Mouse (Mus musculus): ENCODE measurements around the gene Kirrel3. TPM values are rescaled to one million over a fixed set of nuclear protein-coding genes. Genes with fewer than 3 reads are reported as not detected.

Gene Kirrel3
- polyA plus RNA-seq, 1 experiment = 0.80 TPM

GRCm38 (mm10) chr9:34922716-34923115 is 437.0 kb downstream of the Kirrel3 start:
- Histone ChIP-seq H3K4me3 (replicated peaks; ENCODE audit: extremely low read depth, low read depth, low read length) (no peak overlapping the region), H3K4me1 (ENCODE audit: control insufficient read depth, insufficient read depth, low read length) (no peaks in the 10 kb centered on the region)
- 67% methylated on average over 6 of the region's 6 CpGs for WGBS
- no peak for DNase-seq
- TF ChIP-seq CTCF (IDR thresholded peaks at IDR 0.05; ENCODE audit: insufficient read depth, low read length) = no peak
- TF ChIP-seq POLR2A (IDR thresholded peaks at IDR 0.05; ENCODE audit: borderline replicate concordance, extremely low read depth, low read depth, low read length) = no peak

GRCm38 (mm10) chr9:34923134-34923931 is 437.6 kb downstream of the Kirrel3 start:
- TF ChIP-seq CTCF (IDR thresholded peaks at IDR 0.05; ENCODE audit: insufficient read depth, low read length) (no peak), POLR2A (IDR thresholded peaks at IDR 0.05; ENCODE audit: borderline replicate concordance, extremely low read depth, low read depth, low read length) (no peak)
- Histone ChIP-seq H3K4me3 (replicated peaks; ENCODE audit: extremely low read depth, low read depth, low read length) (no peak overlapping the region), H3K4me1 (ENCODE audit: control insufficient read depth, insufficient read depth, low read length) (no peaks in the 10 kb centered on the region)
- WGBS = 69% methylated on average over 14 of the region's 14 CpGs
- no peak for DNase-seq

GRCm38 (mm10) chr9:34925616-34926015 is 439.9 kb downstream of the Kirrel3 start:
- no peak overlapping the region for H3K4me3 ChIP-seq (replicated peaks; ENCODE audit: extremely low read depth, low read depth, low read length)
- H3K4me1 ChIP-seq (ENCODE audit: control insufficient read depth, insufficient read depth, low read length) = no peaks in the 10 kb centered on the region
- TF ChIP-seq POLR2A (IDR thresholded peaks at IDR 0.05; ENCODE audit: borderline replicate concordance, extremely low read depth, low read depth, low read length) = no peak
- TF ChIP-seq CTCF (IDR thresholded peaks at IDR 0.05; ENCODE audit: insufficient read depth, low read length) = no peak
- WGBS = 83% methylated on average over 5 of the region's 5 CpGs
- DNase-seq = no peak

- Histone ChIP-seq H3K4me1 (ENCODE audit: control insufficient read depth, insufficient read depth, low read length) (no peaks in the 10 kb centered on the region), H3K4me3 (replicated peaks; ENCODE audit: extremely low read depth, low read depth, low read length) (no peak overlapping the region)
- DNase-seq = no peak
- WGBS = 59% methylated on average over 1 of the region's 1 CpGs
- TF ChIP-seq POLR2A (IDR thresholded peaks at IDR 0.05; ENCODE audit: borderline replicate concordance, extremely low read depth, low read depth, low read length) (no peak), CTCF (IDR thresholded peaks at IDR 0.05; ENCODE audit: insufficient read depth, low read length) (no peak)
Observed at GRCm38 (mm10) chr9:34930371-34930770, 444.7 kb downstream of the Kirrel3 start.

GRCm38 (mm10) chr9:34938140-34938539 is 452.4 kb downstream of the Kirrel3 start:
- TF ChIP-seq POLR2A (IDR thresholded peaks at IDR 0.05; ENCODE audit: borderline replicate concordance, extremely low read depth, low read depth, low read length) (no peak), CTCF (IDR thresholded peaks at IDR 0.05; ENCODE audit: insufficient read depth, low read length) (no peak)
- no peak overlapping the region for H3K4me3 ChIP-seq (replicated peaks; ENCODE audit: extremely low read depth, low read depth, low read length)
- no peaks in the 10 kb centered on the region for H3K4me1 ChIP-seq (ENCODE audit: control insufficient read depth, insufficient read depth, low read length)
- 83% methylated on average over 5 of the region's 5 CpGs for WGBS
- no peak for DNase-seq

GRCm38 (mm10) chr9:34939621-34940020 is 453.9 kb downstream of the Kirrel3 start:
- TF ChIP-seq CTCF (IDR thresholded peaks at IDR 0.05; ENCODE audit: insufficient read depth, low read length) = no peak
- no peak for TF ChIP-seq POLR2A (IDR thresholded peaks at IDR 0.05; ENCODE audit: borderline replicate concordance, extremely low read depth, low read depth, low read length)
- WGBS = 86% methylated on average over 5 of the region's 5 CpGs
- no peaks in the 10 kb centered on the region for H3K4me1 ChIP-seq (ENCODE audit: control insufficient read depth, insufficient read depth, low read length)
- H3K4me3 ChIP-seq (replicated peaks; ENCODE audit: extremely low read depth, low read depth, low read length) = no peak overlapping the region
- DNase-seq = no peak

- TF ChIP-seq CTCF (IDR thresholded peaks at IDR 0.05; ENCODE audit: insufficient read depth, low read length) (no peak), POLR2A (IDR thresholded peaks at IDR 0.05; ENCODE audit: borderline replicate concordance, extremely low read depth, low read depth, low read length) (no peak)
- 73% methylated on average over 6 of the region's 6 CpGs for WGBS
- H3K4me3 ChIP-seq (replicated peaks; ENCODE audit: extremely low read depth, low read depth, low read length) = no peak overlapping the region
Observed at GRCm38 (mm10) chr9:34942122-34942831, 456.6 kb downstream of the Kirrel3 start.

GRCm38 (mm10) chr9:34942996-34943395 is 457.3 kb downstream of the Kirrel3 start:
- no peaks in the 10 kb centered on the region for H3K4me1 ChIP-seq (ENCODE audit: control insufficient read depth, insufficient read depth, low read length)
- DNase-seq = no peak
- no peak for TF ChIP-seq POLR2A (IDR thresholded peaks at IDR 0.05; ENCODE audit: borderline replicate concordance, extremely low read depth, low read depth, low read length)
- no peak for TF ChIP-seq CTCF (IDR thresholded peaks at IDR 0.05; ENCODE audit: insufficient read depth, low read length)
- 64% methylated on average over 7 of the region's 7 CpGs for whole genome bisulfite sequencing
- no peak overlapping the region for H3K4me3 ChIP-seq (replicated peaks; ENCODE audit: extremely low read depth, low read depth, low read length)

More at GRCm38 (mm10) chr9:34942122-34942831, 456.6 kb downstream of the Kirrel3 start:
- H3K4me1 ChIP-seq (ENCODE audit: control insufficient read depth, insufficient read depth, low read length) = no peaks in the 10 kb centered on the region
- no peak for DNase-seq

- Histone ChIP-seq H3K4me1 (ENCODE audit: control insufficient read depth, insufficient read depth, low read length) (no peaks in the 10 kb centered on the region), H3K4me3 (replicated peaks; ENCODE audit: extremely low read depth, low read depth, low read length) (no peak overlapping the region)
- TF ChIP-seq CTCF (IDR thresholded peaks at IDR 0.05; ENCODE audit: insufficient read depth, low read length) (no peak), POLR2A (IDR thresholded peaks at IDR 0.05; ENCODE audit: borderline replicate concordance, extremely low read depth, low read depth, low read length) (no peak)
- WGBS = 68% methylated on average over 9 of the region's 9 CpGs
- no peak for DNase-seq
Observed at GRCm38 (mm10) chr9:34945301-34945700, 459.6 kb downstream of the Kirrel3 start.
